ENCODE assay signal across 9 mouse cellular contexts in genomic region chr10:128435186-128435823, GRCm38 (mm10). TPM values are rescaled to one million over a fixed set of nuclear protein-coding genes. Genes with fewer than 3 reads are reported as not detected.
DNase-seq lines count a peak whose midpoint lies in the region; ATAC-seq and TF ChIP-seq lines count a peak whose summit lies in the region.
"Had no signal": no experiment of that assay in that cellular context is flagged by ENCODE, and none has a peak within 500 bp of the region (broad histone marks: within the 10 kb centered on the region; RNA-seq: fewer than 3 reads in every experiment).

No protein-coding gene starts in this region.

- no peak for ATAC-seq in hindbrain, embryonic 13.5 days (ENCODE audit: low FRiP score)
- no peak for ATAC-seq in megakaryocyte-erythroid progenitor cell, adult 5-6 weeks (replicated peaks; ENCODE audit: low FRiP score, low TSS enrichment, poor library complexity, severe bottlenecking)

- peak overlapping the region; percentile 69 for H3K27ac ChIP-seq in hindbrain, embryonic 13.5 days
- H3K27ac ChIP-seq in hindbrain, embryonic 10.5 days = no peak overlapping the region
- H3K27ac ChIP-seq in kidney, adult 2 months (ENCODE audit: insufficient read depth, low read depth, low read length) = no peak overlapping the region
- 0 out of 2 replicates have a peak overlapping the region, but pooled peaks have one; percentile 29 for H3K27ac ChIP-seq in olfactory bulb, adult 2 months (ENCODE audit: insufficient read depth, low read depth, low read length)

- H3K4me1 ChIP-seq in hindbrain, embryonic 13.5 days (replicated peaks) = peaks cover 16% of the 10 kb centered on the region
- H3K4me1 ChIP-seq in hindbrain, embryonic 10.5 days (replicated peaks) = no peaks in the 10 kb centered on the region
- H3K4me1 ChIP-seq in kidney, adult 2 months (ENCODE audit: control insufficient read depth, insufficient read depth, low read length) = peaks cover 9% of the 10 kb centered on the region
- peaks cover 19% of the 10 kb centered on the region for H3K4me1 ChIP-seq in olfactory bulb, adult 2 months (ENCODE audit: control insufficient read depth, insufficient read depth, low read length)

- 69% methylated on average over 17 of the region's 17 CpGs for WGBS in hindbrain, embryonic 13.5 days
- WGBS in hindbrain, embryonic 10.5 days = 87% methylated on average over 17 of the region's 17 CpGs
- WGBS in kidney, adult 2 months = 29% methylated on average over 17 of the region's 17 CpGs
- WGBS in olfactory bulb, adult 2 months = 52% methylated on average over 17 of the region's 17 CpGs

- TF ChIP-seq POLR2A in kidney, adult 2 months (IDR thresholded peaks at IDR 0.05; ENCODE audit: low read depth, low read length) = no peak
- no peak for TF ChIP-seq POLR2A in olfactory bulb, adult 2 months (IDR thresholded peaks at IDR 0.05; ENCODE audit: insufficient read depth, low read depth, low read length)

- H3K4me3 ChIP-seq in hindbrain, embryonic 13.5 days = no peak overlapping the region
- no peak overlapping the region for H3K4me3 ChIP-seq in hindbrain, embryonic 10.5 days
- no peak overlapping the region for H3K4me3 ChIP-seq in kidney, adult 2 months (ENCODE audit: insufficient read depth, low read depth, low read length)
- H3K4me3 ChIP-seq in olfactory bulb, adult 2 months (ENCODE audit: insufficient read depth, low read depth, low read length) = no peak overlapping the region

- H3K36me3 ChIP-seq in hindbrain, embryonic 13.5 days = peaks cover 71% of the 10 kb centered on the region
- H3K36me3 ChIP-seq in hindbrain, embryonic 10.5 days = peaks cover 95% of the 10 kb centered on the region
- H3K36me3 ChIP-seq in kidney, adult 2 months (ENCODE audit: control insufficient read depth, insufficient read depth, low read length) = peaks cover 8% of the 10 kb centered on the region; the same call in 1 of the 2 replicates

- no peak overlapping the region for H3K4me2 ChIP-seq in hindbrain, embryonic 13.5 days

- H3K9me3 ChIP-seq in hindbrain, embryonic 13.5 days = no peaks in the 10 kb centered on the region
- no peaks in the 10 kb centered on the region for H3K9me3 ChIP-seq in hindbrain, embryonic 10.5 days

- H3K9ac ChIP-seq in hindbrain, embryonic 13.5 days = no peak overlapping the region; the same call in 1 of the 2 replicates

- H3K27me3 ChIP-seq in hindbrain, embryonic 13.5 days = no peaks in the 10 kb centered on the region
- no peaks in the 10 kb centered on the region for H3K27me3 ChIP-seq in hindbrain, embryonic 10.5 days (ENCODE audit: insufficient read depth, poor library complexity, severe bottlenecking)
- no peaks in the 10 kb centered on the region for H3K27me3 ChIP-seq in kidney, adult 2 months (replicated peaks; ENCODE audit: control insufficient read depth, insufficient read depth, low read length)
- H3K27me3 ChIP-seq: CH12.LX had no signal

- DNase-seq in hindbrain, embryonic 10.5 days (ENCODE audit: low spot score) = no peak
- peak; percentile 96 for DNase-seq in adipocyte (ENCODE audit: low spot score)
- DNase-seq in gastrocnemius, postnatal 10 days = peak; percentile 33
- DNase-seq in kidney, adult 2 months = peak; percentile 95
- no peak for DNase-seq in embryo, embryonic 10.5 days (ENCODE audit: low spot score)

- no peak for TF ChIP-seq CTCF in kidney, adult 2 months (conservative IDR thresholded peaks at IDR 0.05; ENCODE audit: insufficient read depth, insufficient read length, low read depth, low read length)
- TF ChIP-seq CTCF in olfactory bulb, adult 2 months (IDR thresholded peaks at IDR 0.05; ENCODE audit: insufficient read depth, low read depth, low read length) = no peak

RNA-seq across cellular contexts. Expression of gene Smarcc2, which starts 23.7 kb away (rescaled TPM):
- 195 and 196 TPM in 2 replicates for polyA plus RNA-seq in hindbrain, embryonic 13.5 days (2015; fragmentation: Nextera tagmentation; extraction: Ambion mirVana)
- polyA plus RNA-seq in hindbrain, embryonic 10.5 days (2016; fragmentation: Nextera tagmentation; extraction: Ambion mirVana) = 72.2 and 106 TPM in 2 replicates
- 10 to 100 TPM; 47.0 to 62.8 TPM for total RNA-seq in gastrocnemius, postnatal 10 days (2021)
- polyA plus RNA-seq in kidney, adult 2 months (2012; rRNA removed) = 81.3 and 81.4 TPM in 2 replicates
- 236 and 251 TPM in 2 replicates for polyA plus RNA-seq in olfactory bulb, adult 2 months (2012; ENCODE audit: insufficient read depth, insufficient read length, low replicate concordance, missing spikeins)
- total RNA-seq in megakaryocyte-erythroid progenitor cell, adult 5-6 weeks (2014; fragmentation: Nextera tagmentation) = 98.5 and 119 TPM in 2 replicates
- 62.9 and 73.3 TPM in 2 replicates for total RNA-seq in megakaryocyte-erythroid progenitor cell, adult 5-6 weeks (2017)

RNA-seq across cellular contexts. Expression of gene Rnf41, which starts 23.8 kb away (rescaled TPM):
- polyA plus RNA-seq in hindbrain, embryonic 13.5 days (2015; fragmentation: Nextera tagmentation; extraction: Ambion mirVana) = 81.9 and 83.8 TPM in 2 replicates
- 46.7 and 48.0 TPM in 2 replicates for polyA plus RNA-seq in hindbrain, embryonic 10.5 days (2016; fragmentation: Nextera tagmentation; extraction: Ambion mirVana)
- 10 to 100 TPM; 16.4 to 19.1 TPM for total RNA-seq in gastrocnemius, postnatal 10 days (2021)
- 19.5 and 19.6 TPM in 2 replicates for polyA plus RNA-seq in kidney, adult 2 months (2012; rRNA removed)
- polyA plus RNA-seq in olfactory bulb, adult 2 months (2012; ENCODE audit: insufficient read depth, insufficient read length, low replicate concordance, missing spikeins) = 155 TPM in 1 of 2 replicates, not detected in the other
- total RNA-seq in megakaryocyte-erythroid progenitor cell, adult 5-6 weeks (2014; fragmentation: Nextera tagmentation) = 20.9 and 21.6 TPM in 2 replicates
- total RNA-seq in megakaryocyte-erythroid progenitor cell, adult 5-6 weeks (2017) = 8.8 and 12.9 TPM in 2 replicates

RNA-seq across cellular contexts. Expression of gene Nabp2, which starts 24.0 kb away (rescaled TPM):
- 126 and 139 TPM in 2 replicates for polyA plus RNA-seq in hindbrain, embryonic 13.5 days (2015; fragmentation: Nextera tagmentation; extraction: Ambion mirVana)
- polyA plus RNA-seq in hindbrain, embryonic 10.5 days (2016; fragmentation: Nextera tagmentation; extraction: Ambion mirVana) = 144 and 147 TPM in 2 replicates
- total RNA-seq in gastrocnemius, postnatal 10 days (2021) = 10 to 100 TPM; 50.7 to 51.3 TPM
- 33.2 and 37.8 TPM in 2 replicates for polyA plus RNA-seq in kidney, adult 2 months (2012; rRNA removed)
- not detected in 2 replicates for polyA plus RNA-seq in olfactory bulb, adult 2 months (2012; ENCODE audit: insufficient read depth, insufficient read length, low replicate concordance, missing spikeins)
- total RNA-seq in megakaryocyte-erythroid progenitor cell, adult 5-6 weeks (2014; fragmentation: Nextera tagmentation) = 63.0 and 130 TPM in 2 replicates
- 54.4 and 98.8 TPM in 2 replicates for total RNA-seq in megakaryocyte-erythroid progenitor cell, adult 5-6 weeks (2017)

RNA-seq across cellular contexts. Expression of gene Slc39a5, which starts 34.3 kb away (rescaled TPM):
- not detected in 2 replicates for polyA plus RNA-seq in hindbrain, embryonic 13.5 days (2015; fragmentation: Nextera tagmentation; extraction: Ambion mirVana)
- 0.55 TPM in 1 of 2 replicates, not detected in the other for polyA plus RNA-seq in hindbrain, embryonic 10.5 days (2016; fragmentation: Nextera tagmentation; extraction: Ambion mirVana)
- total RNA-seq in gastrocnemius, postnatal 10 days (2021) = not detected
- polyA plus RNA-seq in kidney, adult 2 months (2012; rRNA removed) = 114 and 137 TPM in 2 replicates
- not detected in 2 replicates for polyA plus RNA-seq in olfactory bulb, adult 2 months (2012; ENCODE audit: insufficient read depth, insufficient read length, low replicate concordance, missing spikeins)
- total RNA-seq in megakaryocyte-erythroid progenitor cell, adult 5-6 weeks (2014; fragmentation: Nextera tagmentation) = not detected in 2 replicates
- not detected in 2 replicates for total RNA-seq in megakaryocyte-erythroid progenitor cell, adult 5-6 weeks (2017)
- total RNA-seq: CH12.LX had no signal

RNA-seq across cellular contexts. Expression of gene Ankrd52, which starts 58.4 kb away (rescaled TPM):
- 11.7 and 12.9 TPM in 2 replicates for polyA plus RNA-seq in hindbrain, embryonic 13.5 days (2015; fragmentation: Nextera tagmentation; extraction: Ambion mirVana)
- polyA plus RNA-seq in hindbrain, embryonic 10.5 days (2016; fragmentation: Nextera tagmentation; extraction: Ambion mirVana) = 9.6 and 10.3 TPM in 2 replicates
- 10 to 100 TPM; 47.3 to 50.9 TPM for total RNA-seq in gastrocnemius, postnatal 10 days (2021)
- 21.5 and 22.5 TPM in 2 replicates for polyA plus RNA-seq in kidney, adult 2 months (2012; rRNA removed)
- not detected in 2 replicates for polyA plus RNA-seq in olfactory bulb, adult 2 months (2012; ENCODE audit: insufficient read depth, insufficient read length, low replicate concordance, missing spikeins)
- total RNA-seq in megakaryocyte-erythroid progenitor cell, adult 5-6 weeks (2014; fragmentation: Nextera tagmentation) = 62.2 and 68.5 TPM in 2 replicates
- total RNA-seq in megakaryocyte-erythroid progenitor cell, adult 5-6 weeks (2017) = 8.3 and 11.7 TPM in 2 replicates

Comparison
In these comparisons a context has a peak if more than half of its experiments do, and no peak if none do; other contexts are left out.
1. H3K27ac ChIP-seq: peak in hindbrain, embryonic 13.5 days (single experiment) and olfactory bulb, adult 2 months (single experiment); none in hindbrain, embryonic 10.5 days (single experiment) and kidney, adult 2 months (single experiment).
2. DNase-seq: peak in adipocyte (single experiment), gastrocnemius, postnatal 10 days (single experiment) and kidney, adult 2 months (single experiment); none in hindbrain, embryonic 10.5 days (single experiment) and embryo, embryonic 10.5 days (single experiment).
3. RNA of gene Nabp2, which starts 24.0 kb away (polyA plus RNA-seq): 144 to 147 TPM in hindbrain, embryonic 10.5 days, 126 to 139 TPM in hindbrain, embryonic 13.5 days and 33.2 to 37.8 TPM in kidney, adult 2 months; not detected in olfactory bulb, adult 2 months; every median in the first group is over 10 times any median in the second.